Mouse (Mus musculus) embryonic fibroblast, embryonic 13.5 days (primary cell): ENCODE measurements around the gene Gm44790. TPM values are rescaled to one million over a fixed set of nuclear protein-coding genes. Genes with fewer than 3 reads are reported as not detected.
"Not testable (repeated sequence)": the region's sequence is repeated elsewhere in the genome, so short reads cannot be mapped to it uniquely, and the experiment has no call there.

Experiments used
- H3K27ac ChIP-seq: 2 replicates; pipeline ENCODE4 v1.5.1; 2012; ENCODE audit warnings: low read length, control low read depth, inconsistent platforms; ENCODE audit not compliant: insufficient read depth
- H3K4me1 ChIP-seq: 2 replicates; pipeline ENCODE4 v1.6.1; 2011; ENCODE audit warnings: low read length; ENCODE audit not compliant: control insufficient read depth, insufficient read depth
- H3K4me3 ChIP-seq: 2 replicates; pipeline ENCODE4 v1.5.1; 2011; ENCODE audit warnings: mild to moderate bottlenecking, control low read depth, low read length; ENCODE audit not compliant: insufficient read depth
- CTCF ChIP-seq: IDR thresholded peaks from 2 replicates; pipeline ENCODE4 v1.5.1; 2011; ENCODE audit warnings: mild to moderate bottlenecking, control low read depth, low read length, moderate library complexity, borderline replicate concordance; ENCODE audit not compliant: insufficient read depth
- POLR2A ChIP-seq: IDR thresholded peaks from 2 replicates; pipeline ENCODE4 v1.6.1; 2011; ENCODE audit warnings: low read depth, mild to moderate bottlenecking, control low read depth, low read length, moderate library complexity
- polyA plus RNA-seq: library from polyadenylated mRNA; stranded (reverse); fragments of >200 nt; gene quantifications from 2 replicates; pipeline ENCODE4 v1.2.4, GENCODE M21; 2011; ENCODE audit warnings: low read depth; ENCODE audit not compliant: missing spikeins, insufficient read length

Gene Gm44790
- polyA plus RNA-seq = not detected in 2 replicates

DNA sequence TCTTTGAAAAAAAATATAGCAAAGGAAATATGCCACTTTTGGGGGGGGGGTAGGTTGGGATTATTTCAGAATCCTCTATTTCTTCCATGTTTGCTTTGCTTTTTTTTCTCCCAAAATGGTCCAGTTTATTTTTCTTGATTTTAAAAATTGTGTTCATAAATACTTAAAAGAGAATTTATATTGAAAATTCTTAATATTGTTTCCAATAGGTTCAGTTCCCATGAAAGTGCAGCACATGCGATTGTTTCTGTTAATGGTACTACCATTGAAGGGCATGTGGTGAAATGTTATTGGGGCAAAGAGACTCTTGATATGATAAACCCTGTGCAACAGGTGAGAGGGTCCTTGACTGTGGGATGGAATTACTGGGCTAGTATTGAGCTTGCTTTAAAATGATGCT, at the start of gene Gm44790:
Gene Gm44790, plus strand, starts transcription at position 301 of the 400 bp plus-strand sequence.
- Histone ChIP-seq H3K4me3 (no peak within 1 kb of the TSS), H3K4me1 (no peaks in the 10 kb centered on the region), H3K27ac (no peak within 1 kb of the TSS)
- TF ChIP-seq POLR2A (no peak), CTCF (no peak)

DNA sequence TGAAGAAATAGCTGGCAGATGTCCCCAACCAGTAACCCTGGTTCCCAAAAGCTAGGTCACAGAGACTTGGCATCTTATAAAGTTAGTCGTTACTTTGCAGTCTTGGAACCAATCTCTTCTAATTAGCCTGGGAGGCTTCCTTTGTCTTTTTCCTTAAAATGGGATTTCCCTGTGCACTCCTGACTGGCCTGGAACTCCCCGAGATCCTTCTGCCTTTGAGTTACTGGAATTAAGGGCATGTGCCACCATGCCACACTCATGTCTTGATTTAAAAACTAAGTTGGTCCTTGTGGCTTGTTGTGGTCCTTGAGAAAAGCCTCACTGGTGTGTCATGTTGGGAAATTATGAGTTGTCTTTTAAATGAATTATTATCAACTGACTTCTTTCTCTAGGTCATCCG, 48.1 kb upstream of the Gm44790 start:
- Histone ChIP-seq H3K27ac (no peak overlapping the region), H3K4me3 (no peak overlapping the region), H3K4me1 (0 out of 2 replicates have a peak, but pooled peaks cover 2% of the 10 kb centered on the region)
- no peak for TF ChIP-seq POLR2A
- no peak for TF ChIP-seq CTCF

- not testable (repeated sequence) for H3K4me3 ChIP-seq, H3K4me1 ChIP-seq, H3K27ac ChIP-seq
Measured at GRCm38 (mm10) chr6:86380112-86380511, 46.3 kb upstream of the Gm44790 start.

GRCm38 (mm10) chr6:86382551-86382950, 43.9 kb upstream of the Gm44790 start:
- TF ChIP-seq CTCF (no peak), POLR2A (no peak)
- Histone ChIP-seq H3K27ac (no peak overlapping the region), H3K4me1 (no peaks in the 10 kb centered on the region), H3K4me3 (no peak overlapping the region)

DNA sequence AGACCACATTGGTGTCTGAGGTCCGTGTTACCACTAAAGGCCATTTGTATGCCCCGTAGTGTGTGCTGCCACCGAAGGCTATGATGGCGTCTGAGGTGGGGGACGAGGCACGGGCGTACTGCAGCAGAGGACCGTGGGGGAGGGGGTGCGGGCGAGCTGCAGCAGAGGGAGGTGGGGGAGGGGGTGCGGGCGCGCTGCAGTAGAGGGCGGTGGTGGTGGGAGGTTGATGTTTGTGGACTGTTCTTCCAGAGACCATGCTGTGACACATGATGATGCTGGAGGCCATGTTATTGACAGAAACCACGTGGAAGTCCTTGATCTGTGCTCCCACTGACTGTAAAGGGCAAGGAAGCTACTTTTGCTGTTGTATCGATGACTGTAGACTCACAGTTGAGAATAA, 43.1 kb upstream of the Gm44790 start:
- Histone ChIP-seq H3K27ac (no peak overlapping the region), H3K4me3 (no peak overlapping the region), H3K4me1 (no peaks in the 10 kb centered on the region)
- TF ChIP-seq POLR2A = no peak

GRCm38 (mm10) chr6:86384692-86385091, 41.8 kb upstream of the Gm44790 start:
- Histone ChIP-seq H3K4me3 (no peak overlapping the region), H3K4me1 (no peaks in the 10 kb centered on the region), H3K27ac (no peak overlapping the region)
- TF ChIP-seq POLR2A = no peak
- no peak for TF ChIP-seq CTCF

DNA sequence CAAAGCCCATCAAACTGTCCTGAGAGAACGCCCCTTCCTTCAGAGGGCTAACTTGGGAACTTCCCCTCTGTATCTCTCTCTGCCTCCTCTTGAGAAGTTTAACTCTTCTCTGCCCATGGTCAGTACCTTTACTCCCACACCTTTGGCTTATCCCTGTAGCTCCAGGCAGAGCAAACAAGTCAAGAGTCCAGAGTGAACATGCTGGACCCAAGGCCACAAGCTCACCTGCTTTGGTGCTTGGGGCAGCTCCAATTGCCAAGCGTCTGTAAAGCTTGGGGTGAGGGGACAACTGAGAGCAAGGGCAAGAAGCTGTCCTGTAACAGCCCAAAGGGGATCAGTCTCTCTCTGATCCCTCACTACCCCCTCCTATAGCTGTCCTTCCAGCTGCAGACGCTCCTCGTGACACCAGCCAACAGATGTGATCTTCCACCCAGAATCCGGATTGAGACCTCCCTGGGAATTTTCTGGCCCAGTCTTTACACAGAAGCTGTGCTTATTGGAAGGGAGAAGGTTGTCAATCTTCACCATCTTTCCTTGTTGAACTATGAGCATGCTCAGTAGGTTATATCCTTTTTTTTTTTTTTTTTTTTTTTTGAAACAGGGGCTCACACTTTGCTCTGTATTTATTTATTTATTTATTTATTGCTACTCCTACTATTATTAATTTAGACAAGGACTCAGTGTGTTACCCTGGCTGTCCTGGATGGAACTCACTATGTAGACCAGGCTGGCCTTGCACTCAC, 40.9 kb upstream of the Gm44790 start:
- Histone ChIP-seq H3K4me3 (no peak overlapping the region), H3K27ac (no peak overlapping the region), H3K4me1 (no peaks in the 10 kb centered on the region)
- TF ChIP-seq CTCF = no peak
- TF ChIP-seq POLR2A = no peak

- TF ChIP-seq CTCF (no peak), POLR2A (no peak)
- Histone ChIP-seq H3K4me3 (no peak overlapping the region), H3K4me1 (no peaks in the 10 kb centered on the region), H3K27ac (no peak overlapping the region)
Measured at GRCm38 (mm10) chr6:86387313-86387712, 39.1 kb upstream of the Gm44790 start.

GRCm38 (mm10) chr6:86388461-86388860, 38.0 kb upstream of the Gm44790 start:
- Histone ChIP-seq H3K4me1 (no peaks in the 10 kb centered on the region), H3K27ac (no peak overlapping the region), H3K4me3 (no peak overlapping the region)
- TF ChIP-seq POLR2A (no peak), CTCF (no peak)

GRCm38 (mm10) chr6:86391326-86391725, 35.1 kb upstream of the Gm44790 start:
- no peak for TF ChIP-seq POLR2A
- no peak for TF ChIP-seq CTCF
- no peak overlapping the region for H3K27ac ChIP-seq
- peaks cover 5% of the 10 kb centered on the region; the same call in 1 of the 2 replicates for H3K4me1 ChIP-seq
- no peak overlapping the region for H3K4me3 ChIP-seq
